Mouse (Mus musculus) hindbrain, postnatal 0 days (tissue): ENCODE measurements at regions not wholly inside any gene's neighbourhood (a gene's known extent, or its start where the extent isn't known, plus 50 kb on each side); places are given as distances from the start of the nearest gene placed in this dataset.

Experiments used
- ATAC-seq: fragments of 200-750 bp; cut with Nextera tagmentation; 2 replicates; pipeline ENCODE4 v1.8.0; 2017; ENCODE audit warnings: mild to moderate bottlenecking, moderate TSS enrichment, moderate library complexity
- DNase-seq: peaks from one replicate; pipeline ENCODE4 v3.0.0-alpha.2; 2015; ENCODE audit warnings: low spot score
- H3K27ac ChIP-seq: fragments of 300-500 bp; sonication (generic); 2 replicates; pipeline ENCODE4 v1.5.1; 2014; ENCODE audit warnings: mild to moderate bottlenecking
- H3K27me3 ChIP-seq: fragments of 300-500 bp; sonication (generic); 2 replicates; pipeline ENCODE4 v1.6.1; 2014; ENCODE audit warnings: low read length, mixed read lengths; ENCODE audit not compliant: insufficient read depth
- H3K36me3 ChIP-seq: fragments of 300-500 bp; sonication (generic); 2 replicates; pipeline ENCODE4 v1.6.1; 2014; ENCODE audit warnings: low read length, mixed read lengths; ENCODE audit not compliant: insufficient read depth
- H3K4me1 ChIP-seq: fragments of 300-500 bp; sonication (generic); 2 replicates; pipeline ENCODE4 v1.6.1; 2014; ENCODE audit warnings: antibody characterized with exemption, low read length, mixed read lengths; ENCODE audit not compliant: insufficient read depth
- H3K4me2 ChIP-seq: fragments of 300-500 bp; sonication (generic); 2 replicates; pipeline ENCODE4 v1.6.1; 2014; ENCODE audit warnings: low read depth, mild to moderate bottlenecking, low read length, moderate library complexity, mixed read lengths
- H3K4me3 ChIP-seq: fragments of 300-500 bp; sonication (generic); 2 replicates; pipeline ENCODE4 v1.5.1; 2014; ENCODE audit warnings: low read length
- H3K9ac ChIP-seq: fragments of 300-500 bp; sonication (generic); replicated peaks from 2 replicates; pipeline ENCODE4 v1.6.1; 2014; ENCODE audit warnings: mild to moderate bottlenecking, low read length, moderate library complexity, mixed read lengths
- H3K9me3 ChIP-seq: fragments of 300-500 bp; sonication (generic); 2 replicates; pipeline ENCODE4 v1.6.1; 2016; ENCODE audit warnings: low read length, mixed read lengths
- CTCF ChIP-seq: IDR thresholded peaks from 2 replicates; pipeline ENCODE4 v1.5.1; 2016; ENCODE audit warnings: antibody characterized with exemption, control low read depth, low read depth
- WGBS: fragments of 180-500 bp; shearing (Covaris S2); extraction: QIAGEN DNeasy Blood & Tissue Kit; methylation state at CpG from one replicate; pipeline ENCODE4 v1.1.7; 2014; 5-methylcytosine and 5-hydroxymethylcytosine counted together

GRCm38 (mm10) chr6:117049459-117050010 lies 118.8 kb upstream of the Cxcl12 start:
- no peak overlapping the region for H3K27ac ChIP-seq
- TF ChIP-seq CTCF, result no peak
- 35% methylated on average over 14 of the region's 14 CpGs for WGBS

GRCm38 (mm10) chr6:117060688-117061087 lies 107.6 kb upstream of the Cxcl12 start:
- no peaks in the 10 kb centered on the region for H3K9me3 ChIP-seq
- H3K4me3 ChIP-seq, result no peak overlapping the region
- no peaks in the 10 kb centered on the region for H3K27me3 ChIP-seq
- H3K4me1 ChIP-seq, result no peaks in the 10 kb centered on the region
- no peak overlapping the region for H3K4me2 ChIP-seq
- no peaks in the 10 kb centered on the region for H3K36me3 ChIP-seq
- DNase-seq, result no peak
- TF ChIP-seq CTCF, result no peak
- WGBS, result 71% methylated on average over 3 of the region's 3 CpGs
- no peak for ATAC-seq
- no peak overlapping the region for H3K9ac ChIP-seq
- H3K27ac ChIP-seq, result no peak overlapping the region

More at GRCm38 (mm10) chr6:117049459-117050010, 118.8 kb upstream of the Cxcl12 start:
- Histone ChIP-seq H3K36me3 (no peaks in the 10 kb centered on the region), H3K9me3 (no peaks in the 10 kb centered on the region), H3K4me1 (peaks cover 4% of the 10 kb centered on the region; the same call in 1 of the 2 replicates), H3K4me3 (no peak overlapping the region), H3K4me2 (no peak overlapping the region), H3K9ac (no peak overlapping the region), H3K27me3 (no peaks in the 10 kb centered on the region)
- DNase-seq, result no peak
- no peak for ATAC-seq

GRCm38 (mm10) chr6:117067541-117068305 lies 100.6 kb upstream of the Cxcl12 start:
- H3K4me1 ChIP-seq, result no peaks in the 10 kb centered on the region
- DNase-seq, result no peak
- H3K9me3 ChIP-seq, result no peaks in the 10 kb centered on the region
- no peaks in the 10 kb centered on the region for H3K27me3 ChIP-seq
- WGBS, result 72% methylated on average over 9 of the region's 9 CpGs
- no peak overlapping the region for H3K9ac ChIP-seq
- no peak overlapping the region for H3K27ac ChIP-seq
- ATAC-seq, result no peak
- H3K4me3 ChIP-seq, result no peak overlapping the region
- no peak for TF ChIP-seq CTCF
- H3K36me3 ChIP-seq, result no peaks in the 10 kb centered on the region
- H3K4me2 ChIP-seq, result no peak overlapping the region

GRCm38 (mm10) chr6:117071311-117071710 lies 97.0 kb upstream of the Cxcl12 start:
- H3K27ac ChIP-seq, result no peak overlapping the region
- no peak for ATAC-seq
- DNase-seq, result no peak
- 66% methylated on average over 6 of the region's 6 CpGs for WGBS
- no peaks in the 10 kb centered on the region for H3K4me1 ChIP-seq
- no peaks in the 10 kb centered on the region for H3K27me3 ChIP-seq
- H3K4me2 ChIP-seq, result no peak overlapping the region
- no peaks in the 10 kb centered on the region for H3K36me3 ChIP-seq
- H3K4me3 ChIP-seq, result no peak overlapping the region
- H3K9me3 ChIP-seq, result no peaks in the 10 kb centered on the region
- no peak overlapping the region for H3K9ac ChIP-seq
- no peak for TF ChIP-seq CTCF

- Histone ChIP-seq H3K4me3 (no peak overlapping the region), H3K4me2 (no peak overlapping the region), H3K9me3 (no peaks in the 10 kb centered on the region), H3K9ac (no peak overlapping the region), H3K4me1 (no peaks in the 10 kb centered on the region), H3K27ac (no peak overlapping the region), H3K36me3 (no peaks in the 10 kb centered on the region), H3K27me3 (no peaks in the 10 kb centered on the region)
- DNase-seq (no peak), ATAC-seq (no peak)
- no peak for TF ChIP-seq CTCF
- 84% methylated on average over 8 of the region's 8 CpGs for WGBS
Observed at GRCm38 (mm10) chr6:117071857-117072256, 96.5 kb upstream of the Cxcl12 start.

- Histone ChIP-seq H3K9ac (no peak overlapping the region), H3K27ac (no peak overlapping the region), H3K4me2 (no peak overlapping the region), H3K4me1 (no peaks in the 10 kb centered on the region), H3K4me3 (no peak overlapping the region), H3K27me3 (no peaks in the 10 kb centered on the region), H3K9me3 (no peaks in the 10 kb centered on the region), H3K36me3 (no peaks in the 10 kb centered on the region)
- 55% methylated on average over 5 of the region's 5 CpGs for WGBS
- ATAC-seq (no peak), DNase-seq (no peak)
- TF ChIP-seq CTCF, result no peak
Observed at GRCm38 (mm10) chr6:117079500-117079899, 88.8 kb upstream of the Cxcl12 start.

GRCm38 (mm10) chr6:117080973-117081372 lies 87.4 kb upstream of the Cxcl12 start:
- H3K4me1 ChIP-seq, result no peaks in the 10 kb centered on the region
- no peak overlapping the region for H3K4me3 ChIP-seq
- H3K9ac ChIP-seq, result no peak overlapping the region
- no peaks in the 10 kb centered on the region for H3K27me3 ChIP-seq
- no peaks in the 10 kb centered on the region for H3K9me3 ChIP-seq
- no peak for ATAC-seq
- WGBS, result 47% methylated on average over 13 of the region's 13 CpGs
- no peak overlapping the region for H3K27ac ChIP-seq
- H3K4me2 ChIP-seq, result no peak overlapping the region
- DNase-seq, result peak; percentile 48
- TF ChIP-seq CTCF, result peak; percentile 65
- no peaks in the 10 kb centered on the region for H3K36me3 ChIP-seq
